Mouse (Mus musculus): ENCODE results near the gene Ccdc116. TPM values are rescaled to one million over a fixed set of nuclear protein-coding genes. Genes with fewer than 3 reads are reported as not detected.

Gene Ccdc116
- polyA plus RNA-seq, 1 experiment from 2014 or later: 3.5 TPM

DNA sequence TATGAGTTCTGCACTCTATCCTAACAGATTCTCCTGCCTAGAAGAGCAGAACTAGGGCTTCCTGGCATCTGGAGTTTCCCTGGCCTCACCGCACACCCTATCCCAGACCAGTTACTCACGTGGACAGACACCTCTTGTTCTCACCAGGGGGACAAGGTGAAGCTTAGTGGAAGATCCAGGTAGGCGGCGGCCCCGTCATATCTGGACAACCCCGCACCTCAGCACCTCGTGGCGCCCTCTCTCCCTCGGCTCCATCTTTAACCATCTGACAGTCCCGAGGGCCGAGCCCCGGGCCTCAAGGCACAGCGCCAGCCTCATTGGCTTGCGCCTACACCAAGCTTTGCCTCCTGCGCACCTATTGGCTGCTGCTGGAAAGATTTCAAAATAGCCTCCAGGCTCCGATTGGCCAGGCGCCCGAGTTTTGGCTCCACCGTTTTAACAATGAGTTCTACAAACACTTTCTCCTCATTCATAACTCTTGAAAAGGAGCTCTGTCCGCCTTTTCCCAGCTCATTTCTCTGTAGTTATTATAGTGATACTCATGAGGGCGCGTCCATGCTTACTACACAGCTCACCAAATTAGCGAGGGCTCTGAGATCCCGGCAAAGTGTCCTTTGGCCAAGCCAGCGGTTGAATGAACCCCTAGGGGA is 22.0 kb downstream of the Ccdc116 start, which contains the start of gene 2610318N02Rik:
Gene 2610318N02Rik, minus strand, starts transcription at position 297 of the 650 bp plus-strand sequence.
- peak; percentile 90 for ATAC-seq (ENCODE audit: low FRiP score)
- WGBS: 0% methylated on average over 25 of the region's 25 CpGs
- peak within 1 kb of the TSS; percentile 18 for H3K9ac ChIP-seq (replicated peaks)

GRCm38 (mm10) chr16:17124119-17124870 is 22.7 kb downstream of the Ccdc116 start:
- H3K36me3 ChIP-seq: no peaks in the 10 kb centered on the region

More for the DNA sequence above, 22.0 kb downstream of the Ccdc116 start, which contains the start of gene 2610318N02Rik:
- Histone ChIP-seq H3K27me3 (replicated peaks) (no peaks in the 10 kb centered on the region), H3K4me2 (peak within 1 kb of the TSS; percentile 81), H3K4me1 (peaks cover 21% of the 10 kb centered on the region), H3K27ac (replicated peaks) (no peak within 1 kb of the TSS), H3K36me3 (no peaks in the 10 kb centered on the region), H3K9me3 (replicated peaks) (no peaks in the 10 kb centered on the region), H3K4me3 (replicated peaks) (peak within 1 kb of the TSS; percentile 42)

DNA sequence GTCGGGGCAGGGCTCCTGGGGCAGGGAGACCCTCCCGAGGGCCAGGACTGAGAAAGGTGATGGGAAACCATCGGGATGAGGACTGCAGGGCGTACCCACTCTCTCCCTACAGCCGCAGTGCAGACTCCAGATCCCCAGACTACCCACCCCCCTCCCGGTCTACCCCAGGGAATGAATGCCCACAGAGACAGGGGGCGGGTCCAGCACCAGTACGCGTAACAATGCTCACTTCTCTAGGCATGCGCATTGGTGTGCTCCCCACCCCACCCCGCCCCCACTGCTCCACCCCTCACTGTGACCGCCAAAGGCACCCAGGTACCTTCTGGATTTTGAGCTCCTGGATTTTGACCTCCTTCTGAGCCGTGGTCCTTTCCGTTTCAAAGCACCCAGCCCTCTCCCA is 25.5 kb downstream of the Ccdc116 start:
- peak; percentile 25; the same call in 1 of the 2 replicates for ATAC-seq (ENCODE audit: low FRiP score)
- Histone ChIP-seq H3K4me1 (peaks cover 21% of the 10 kb centered on the region), H3K27me3 (replicated peaks) (no peaks in the 10 kb centered on the region), H3K27ac (replicated peaks) (no peak overlapping the region), H3K4me2 (peak overlapping the region; percentile 37), H3K4me3 (replicated peaks) (no peak overlapping the region), H3K9ac (replicated peaks) (no peak overlapping the region), H3K9me3 (replicated peaks) (no peaks in the 10 kb centered on the region), H3K36me3 (no peaks in the 10 kb centered on the region)
- WGBS: 37% methylated on average over 13 of the region's 14 CpGs

More at GRCm38 (mm10) chr16:17124119-17124870, 22.7 kb downstream of the Ccdc116 start:
- peak overlapping the region; percentile 42 for H3K4me3 ChIP-seq (replicated peaks)
- peak; percentile 12; the same call in 1 of the 2 replicates for ATAC-seq (ENCODE audit: low FRiP score)
- H3K9me3 ChIP-seq (replicated peaks): no peaks in the 10 kb centered on the region
- no peak overlapping the region for H3K27ac ChIP-seq (replicated peaks)
- H3K27me3 ChIP-seq (replicated peaks): no peaks in the 10 kb centered on the region
- H3K9ac ChIP-seq (replicated peaks): peak overlapping the region; percentile 18
- peaks cover 21% of the 10 kb centered on the region for H3K4me1 ChIP-seq
- WGBS: 3% methylated on average over 22 of the region's 22 CpGs
- peak overlapping the region; percentile 81 for H3K4me2 ChIP-seq

DNA sequence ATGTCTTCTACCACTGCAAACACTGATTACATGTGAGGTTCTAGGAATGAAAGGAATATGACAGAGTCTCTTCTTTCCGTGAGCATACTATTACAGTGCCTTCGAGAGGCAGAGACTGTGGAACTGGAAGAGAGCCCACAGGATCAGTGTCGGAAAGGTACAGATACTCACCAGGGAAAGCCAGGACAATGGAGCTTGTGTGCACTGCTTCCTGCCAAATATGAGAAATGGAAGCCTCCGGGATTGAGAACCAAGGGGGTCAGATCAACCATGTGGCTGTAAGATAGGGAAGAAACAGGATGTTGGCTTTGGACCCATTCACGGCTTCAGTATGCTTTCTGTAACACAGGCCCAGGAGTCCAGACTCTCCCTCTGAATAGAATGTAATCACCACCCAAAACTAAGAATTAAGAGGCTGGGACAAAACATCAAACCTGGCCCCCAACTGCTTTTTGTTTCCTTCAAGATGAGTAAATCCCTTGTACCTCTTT is 29.7 kb downstream of the Ccdc116 start:
- Histone ChIP-seq H3K4me3 (replicated peaks) (no peak overlapping the region), H3K27me3 (replicated peaks) (no peaks in the 10 kb centered on the region), H3K4me2 (no peak overlapping the region), H3K9me3 (replicated peaks) (no peaks in the 10 kb centered on the region), H3K36me3 (no peaks in the 10 kb centered on the region), H3K4me1 (no peaks in the 10 kb centered on the region), H3K9ac (replicated peaks) (no peak overlapping the region), H3K27ac (replicated peaks) (no peak overlapping the region)
- WGBS: 90% methylated on average over 5 of the region's 5 CpGs
- ATAC-seq (ENCODE audit: low FRiP score): no peak

DNA sequence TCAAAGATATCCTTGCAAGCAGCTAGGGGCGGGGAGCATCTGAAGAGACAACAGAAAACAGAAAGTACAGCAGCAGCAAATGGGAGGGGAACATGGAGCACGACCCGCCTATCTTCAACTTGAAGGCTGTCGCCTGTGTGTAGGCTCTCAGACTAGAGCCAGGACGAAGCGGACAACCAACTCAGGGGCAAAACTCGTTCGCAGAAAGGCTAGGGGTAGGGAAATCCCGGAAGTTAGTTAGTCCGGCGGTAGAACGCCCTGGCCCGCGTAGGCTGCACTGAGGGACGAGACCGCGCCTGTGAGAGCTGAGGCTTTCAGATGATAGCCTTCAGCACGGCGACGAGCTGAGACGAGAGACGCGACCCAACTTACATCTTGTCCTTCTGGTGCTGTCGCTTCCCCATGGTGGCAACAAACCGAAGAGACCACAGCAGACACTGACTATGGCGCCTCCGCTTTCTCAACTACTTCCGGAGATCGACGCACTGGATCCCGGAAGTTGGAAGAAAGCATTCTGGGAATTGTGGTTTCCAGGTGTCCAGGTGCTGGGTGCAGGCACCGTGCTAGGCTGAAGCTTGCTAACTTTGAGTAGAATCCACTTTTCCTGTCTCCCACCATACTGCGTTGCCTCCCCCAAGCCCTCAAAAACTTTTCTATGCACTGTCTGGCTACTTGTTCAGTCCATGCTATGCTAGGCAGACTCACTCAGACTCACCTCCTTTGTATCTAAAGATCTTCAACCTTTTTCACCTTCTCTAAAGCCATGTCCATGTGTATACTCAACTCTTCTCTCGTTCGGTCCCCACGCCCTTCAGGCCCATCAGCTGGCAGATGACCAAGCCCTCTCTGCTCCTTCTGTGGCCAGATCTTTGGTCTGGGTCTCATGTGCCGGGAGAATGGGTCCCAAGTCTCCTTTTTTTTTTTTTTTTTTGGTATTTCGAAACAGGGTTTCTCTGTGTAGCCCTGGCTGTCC is 36.0 kb downstream of the Ccdc116 start, which contains the start of gene Ppil2:
Gene Ppil2, minus strand, starts transcription at position 487 of the 973 bp plus-strand sequence.
- Histone ChIP-seq H3K4me1 (peaks cover 20% of the 10 kb centered on the region), H3K27ac (replicated peaks) (peak within 1 kb of the TSS; percentile 78), H3K4me2 (peak within 1 kb of the TSS; percentile 69), H3K9ac (replicated peaks) (peak within 1 kb of the TSS; percentile 68), H3K27me3 (replicated peaks) (no peaks in the 10 kb centered on the region), H3K9me3 (replicated peaks) (no peaks in the 10 kb centered on the region), H3K4me3 (replicated peaks) (peak within 1 kb of the TSS; percentile 76), H3K36me3 (peaks cover 13% of the 10 kb centered on the region)
- peak; percentile 87 for ATAC-seq (ENCODE audit: low FRiP score)
- 9% methylated on average over 38 of the region's 38 CpGs for WGBS

- Histone ChIP-seq H3K36me3 (peaks cover 67% of the 10 kb centered on the region), H3K9ac (replicated peaks) (no peak overlapping the region), H3K4me3 (replicated peaks) (no peak overlapping the region), H3K9me3 (replicated peaks) (no peaks in the 10 kb centered on the region), H3K4me1 (peaks cover 14% of the 10 kb centered on the region), H3K4me2 (no peak overlapping the region), H3K27ac (replicated peaks) (no peak overlapping the region), H3K27me3 (replicated peaks) (no peaks in the 10 kb centered on the region)
- WGBS: 84% methylated on average over 4 of the region's 4 CpGs
- ATAC-seq (ENCODE audit: low FRiP score): no peak
These were observed 42.4 kb downstream of the Ccdc116 start for GRCm38 (mm10) chr16:17104600-17104999.

DNA sequence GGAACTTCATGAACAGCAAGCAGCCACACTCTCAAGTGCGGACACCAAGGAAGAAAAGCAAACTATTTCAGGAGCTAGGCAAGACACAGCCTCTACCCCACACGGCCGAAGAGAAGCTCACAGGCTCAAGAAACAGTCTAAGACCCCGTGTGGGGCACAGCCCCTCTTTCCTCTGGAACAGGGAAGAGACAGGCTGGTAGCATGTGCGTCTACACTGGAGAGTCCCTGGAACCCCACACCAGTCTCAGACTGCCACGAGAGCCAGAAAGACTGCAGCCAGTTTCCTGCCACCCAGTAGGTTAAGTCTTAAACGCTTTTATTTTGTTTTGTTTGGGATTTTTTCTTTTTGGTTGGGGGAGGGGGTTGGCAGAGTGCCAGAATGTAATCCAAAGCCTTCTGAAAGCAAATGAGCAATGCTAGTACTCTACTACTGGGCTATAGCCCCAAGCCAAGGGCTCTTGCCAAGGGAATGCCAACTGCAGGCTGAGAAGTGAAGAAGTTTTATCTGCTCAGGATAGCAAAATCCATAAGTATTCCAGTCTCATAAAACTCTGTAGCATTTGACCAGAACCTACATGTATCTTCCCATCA is 44.3 kb downstream of the Ccdc116 start:
- 66% methylated on average over 7 of the region's 7 CpGs for WGBS
- peaks cover 75% of the 10 kb centered on the region for H3K36me3 ChIP-seq
- ATAC-seq (ENCODE audit: low FRiP score): no peak
- H3K9me3 ChIP-seq (replicated peaks): no peaks in the 10 kb centered on the region
- H3K4me2 ChIP-seq: no peak overlapping the region
- H3K27ac ChIP-seq (replicated peaks): no peak overlapping the region
- H3K4me3 ChIP-seq (replicated peaks): no peak overlapping the region
- peaks cover 7% of the 10 kb centered on the region; the same call in 1 of the 2 replicates for H3K4me1 ChIP-seq
- H3K9ac ChIP-seq (replicated peaks): no peak overlapping the region
- H3K27me3 ChIP-seq (replicated peaks): no peaks in the 10 kb centered on the region

GRCm38 (mm10) chr16:17096938-17097337 is 50.1 kb downstream of the Ccdc116 start:
- no peaks in the 10 kb centered on the region for H3K27me3 ChIP-seq (replicated peaks)
- no peak for ATAC-seq (ENCODE audit: low FRiP score)
- H3K4me1 ChIP-seq: no peaks in the 10 kb centered on the region
- H3K9me3 ChIP-seq (replicated peaks): no peaks in the 10 kb centered on the region
- no peak overlapping the region for H3K9ac ChIP-seq (replicated peaks)
- no peak overlapping the region for H3K4me2 ChIP-seq
- H3K36me3 ChIP-seq: peaks cover 87% of the 10 kb centered on the region
- H3K4me3 ChIP-seq (replicated peaks): no peak overlapping the region
- no peak overlapping the region for H3K27ac ChIP-seq (replicated peaks)
- 97% methylated on average over 3 of the region's 3 CpGs for WGBS

Measured in neural tube, embryonic 15.5 days (tissue).